Mouse (Mus musculus): ENCODE measurements around the gene Ahcyl2. TPM values are rescaled to one million over a fixed set of nuclear protein-coding genes. Genes with fewer than 3 reads are reported as not detected.
A peak's percentile ranks its signal among the peaks of the same experiment; 100 is the strongest.

Gene Ahcyl2
- polyA plus RNA-seq, 1 experiment from 2014 or later, result 54.6 TPM

DNA sequence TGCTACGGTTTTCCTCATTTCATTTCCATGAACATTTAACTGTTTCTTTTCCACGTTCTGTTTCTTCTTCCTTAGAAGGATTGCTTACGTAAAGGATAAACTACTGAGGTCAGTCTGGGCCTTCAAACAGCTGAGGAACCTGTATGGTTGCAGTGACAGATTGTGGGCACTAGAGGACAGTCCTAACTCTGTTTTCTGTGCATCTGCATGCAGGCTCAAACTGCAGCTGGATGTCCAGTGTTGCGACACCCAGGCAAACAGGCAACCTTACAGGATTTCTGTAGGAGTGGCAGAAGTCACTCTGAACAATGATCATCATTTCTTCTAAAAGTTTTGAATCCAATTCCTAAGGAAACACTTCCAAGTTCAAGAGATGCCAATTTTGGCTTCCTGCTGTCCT lies 5.3 kb upstream of the Ahcyl2 start:
- H3K27ac ChIP-seq (replicated peaks), result no peak overlapping the region
- H3K9me3 ChIP-seq (ENCODE audit: control insufficient read depth, low read length), result no peaks in the 10 kb centered on the region
- no peak overlapping the region for H3K4me2 ChIP-seq (replicated peaks; ENCODE audit: low read depth)
- DNase-seq (ENCODE audit: low spot score) (peak; percentile 45), ATAC-seq (ENCODE audit: low FRiP score, low TSS enrichment) (peak; percentile 43; the same call in 1 of the 2 replicates)
- WGBS, result 55% methylated on average over 4 of the region's 4 CpGs
- H3K4me3 ChIP-seq (ENCODE audit: low read depth, low read length), result no peak overlapping the region
- H3K4me1 ChIP-seq (replicated peaks; ENCODE audit: control insufficient read depth, insufficient read depth), result no peaks in the 10 kb centered on the region
- no peak overlapping the region for H3K9ac ChIP-seq (ENCODE audit: low read length)
- no peaks in the 10 kb centered on the region for H3K27me3 ChIP-seq (ENCODE audit: control insufficient read depth, insufficient read depth, low read length)
- TF ChIP-seq EP300 (optimal IDR thresholded peaks at IDR 0.05) (no peak), CTCF (IDR thresholded peaks at IDR 0.05; ENCODE audit: low read depth) (peak; percentile 81)
- H3K36me3 ChIP-seq (ENCODE audit: control insufficient read depth, insufficient read depth, low read length), result 0 out of 2 replicates have a peak, but pooled peaks cover 6% of the 10 kb centered on the region

- peak; percentile 44 for TF ChIP-seq CTCF (IDR thresholded peaks at IDR 0.05; ENCODE audit: low read depth)
- TF ChIP-seq EP300 (optimal IDR thresholded peaks at IDR 0.05), result no peak
- Histone ChIP-seq H3K4me2 (replicated peaks; ENCODE audit: low read depth) (no peak overlapping the region), H3K9me3 (ENCODE audit: control insufficient read depth, low read length) (no peaks in the 10 kb centered on the region), H3K9ac (ENCODE audit: low read length) (no peak overlapping the region), H3K36me3 (ENCODE audit: control insufficient read depth, insufficient read depth, low read length) (no peaks in the 10 kb centered on the region), H3K27ac (replicated peaks) (no peak overlapping the region), H3K4me3 (ENCODE audit: low read depth, low read length) (no peak overlapping the region), H3K4me1 (replicated peaks; ENCODE audit: control insufficient read depth, insufficient read depth) (no peaks in the 10 kb centered on the region), H3K27me3 (ENCODE audit: control insufficient read depth, insufficient read depth, low read length) (no peaks in the 10 kb centered on the region)
- DNase-seq (ENCODE audit: low spot score), result no peak
- ATAC-seq (ENCODE audit: low FRiP score, low TSS enrichment), result no peak
- WGBS, result 83% methylated on average over 2 of the region's 2 CpGs
These were observed 937 bp upstream of the Ahcyl2 start for GRCm38 (mm10) chr6:29766874-29767273.

DNA sequence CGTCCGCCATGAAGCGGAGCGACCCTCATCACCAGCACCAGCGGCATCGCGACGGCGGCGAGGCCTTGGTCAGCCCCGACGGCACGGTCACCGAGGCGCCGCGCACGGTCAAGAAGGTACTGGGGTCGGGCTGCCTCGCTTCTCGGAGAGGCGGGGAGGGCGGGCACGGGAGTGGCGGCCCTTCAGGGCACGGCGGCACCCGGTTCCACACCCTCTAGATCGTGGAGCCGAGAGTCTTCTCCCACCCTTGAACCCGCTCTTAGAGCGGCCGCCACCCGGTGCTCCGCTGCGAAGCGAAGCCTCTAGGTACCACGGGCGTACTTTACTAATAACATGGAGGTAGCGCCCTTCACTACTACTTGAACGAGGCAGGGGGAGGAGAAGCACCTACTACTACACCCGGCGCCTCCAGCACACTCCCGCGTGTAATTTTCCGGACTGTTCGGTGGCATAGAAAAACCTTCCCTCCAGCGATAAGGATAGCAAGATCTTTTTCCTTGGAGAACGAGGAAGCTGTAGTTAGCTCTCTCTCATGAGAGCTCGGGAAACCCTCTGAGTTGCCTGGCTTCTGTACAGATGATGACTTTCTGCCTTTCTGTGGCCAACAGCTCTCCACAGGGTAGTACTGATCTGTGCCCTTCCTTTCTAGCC lies 1.1 kb downstream of the Ahcyl2 start:
- DNase-seq (ENCODE audit: low spot score) (peak; percentile 67), ATAC-seq (ENCODE audit: low FRiP score, low TSS enrichment) (peak; percentile 43)
- H3K27ac ChIP-seq (replicated peaks), result peak overlapping the region; percentile 91
- under 1% methylated on average over 49 of the region's 50 CpGs for WGBS
- peak overlapping the region; percentile 72 for H3K4me2 ChIP-seq (replicated peaks; ENCODE audit: low read depth)
- no peaks in the 10 kb centered on the region for H3K27me3 ChIP-seq (ENCODE audit: control insufficient read depth, insufficient read depth, low read length)
- no peaks in the 10 kb centered on the region for H3K9me3 ChIP-seq (ENCODE audit: control insufficient read depth, low read length)
- H3K4me3 ChIP-seq (ENCODE audit: low read depth, low read length), result peak overlapping the region; percentile 80
- TF ChIP-seq EP300 (optimal IDR thresholded peaks at IDR 0.05) (no peak), CTCF (IDR thresholded peaks at IDR 0.05; ENCODE audit: low read depth) (no peak)
- no peaks in the 10 kb centered on the region for H3K4me1 ChIP-seq (replicated peaks; ENCODE audit: control insufficient read depth, insufficient read depth)
- no peaks in the 10 kb centered on the region for H3K36me3 ChIP-seq (ENCODE audit: control insufficient read depth, insufficient read depth, low read length)
- H3K9ac ChIP-seq (ENCODE audit: low read length), result peak overlapping the region; percentile 90

DNA sequence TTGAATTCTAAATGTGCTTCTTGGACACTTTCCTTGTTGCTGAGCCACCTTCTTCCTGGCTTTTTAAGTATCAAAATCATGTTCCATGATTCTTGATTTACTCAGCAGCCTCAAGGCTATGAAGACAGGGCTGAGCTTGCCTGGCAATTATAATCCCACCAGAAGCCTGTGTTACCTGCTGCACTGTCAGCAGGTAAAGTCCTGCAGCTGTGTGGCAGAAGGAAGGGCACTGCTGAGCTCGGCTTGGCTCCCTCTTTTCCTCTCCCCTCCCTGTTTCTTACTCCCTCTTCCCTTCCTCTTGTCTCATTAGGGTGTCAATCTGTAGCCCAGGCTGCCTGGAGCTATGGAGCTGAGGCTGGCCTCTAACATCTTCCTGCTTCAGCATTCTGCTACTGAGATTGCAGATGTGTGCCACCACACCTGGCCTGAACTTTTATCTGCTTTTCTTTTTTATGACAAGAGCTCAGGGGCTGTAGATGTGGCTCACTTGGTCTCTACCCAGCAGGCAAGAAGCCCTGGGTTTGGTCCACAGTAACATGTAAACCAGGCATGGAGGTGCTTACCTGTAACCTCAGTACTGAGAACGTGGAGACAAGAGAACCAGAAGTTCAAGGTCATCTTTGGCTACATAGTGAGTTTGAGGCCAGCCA lies 3.0 kb downstream of the Ahcyl2 start:
- H3K4me3 ChIP-seq (ENCODE audit: low read depth, low read length), result no peak overlapping the region
- no peaks in the 10 kb centered on the region for H3K9me3 ChIP-seq (ENCODE audit: control insufficient read depth, low read length)
- WGBS, result 58% methylated on average over 2 of the region's 2 CpGs
- no peak for TF ChIP-seq EP300 (optimal IDR thresholded peaks at IDR 0.05)
- no peak for TF ChIP-seq CTCF (IDR thresholded peaks at IDR 0.05; ENCODE audit: low read depth)
- ATAC-seq (ENCODE audit: low FRiP score, low TSS enrichment) (no peak), DNase-seq (ENCODE audit: low spot score) (no peak)
- H3K4me1 ChIP-seq (replicated peaks; ENCODE audit: control insufficient read depth, insufficient read depth), result no peaks in the 10 kb centered on the region
- no peak overlapping the region for H3K4me2 ChIP-seq (replicated peaks; ENCODE audit: low read depth)
- no peak overlapping the region for H3K27ac ChIP-seq (replicated peaks)
- no peaks in the 10 kb centered on the region for H3K27me3 ChIP-seq (ENCODE audit: control insufficient read depth, insufficient read depth, low read length)
- no peak overlapping the region for H3K9ac ChIP-seq (ENCODE audit: low read length)
- H3K36me3 ChIP-seq (ENCODE audit: control insufficient read depth, insufficient read depth, low read length), result no peaks in the 10 kb centered on the region

- no peak for DNase-seq (ENCODE audit: low spot score)
- TF ChIP-seq CTCF (IDR thresholded peaks at IDR 0.05; ENCODE audit: low read depth) (no peak), EP300 (optimal IDR thresholded peaks at IDR 0.05) (no peak)
- Histone ChIP-seq H3K4me3 (ENCODE audit: low read depth, low read length) (no peak overlapping the region), H3K4me1 (replicated peaks; ENCODE audit: control insufficient read depth, insufficient read depth) (no peaks in the 10 kb centered on the region), H3K4me2 (replicated peaks; ENCODE audit: low read depth) (no peak overlapping the region), H3K36me3 (ENCODE audit: control insufficient read depth, insufficient read depth, low read length) (no peaks in the 10 kb centered on the region), H3K27ac (replicated peaks) (no peak overlapping the region), H3K9me3 (ENCODE audit: control insufficient read depth, low read length) (no peaks in the 10 kb centered on the region), H3K27me3 (ENCODE audit: control insufficient read depth, insufficient read depth, low read length) (no peaks in the 10 kb centered on the region), H3K9ac (ENCODE audit: low read length) (no peak overlapping the region)
- no peak for ATAC-seq (ENCODE audit: low FRiP score, low TSS enrichment)
- 84% methylated on average over 3 of the region's 3 CpGs for WGBS
These were observed 4.4 kb downstream of the Ahcyl2 start for GRCm38 (mm10) chr6:29772236-29772635.

- WGBS, result 81% methylated on average over 1 of the region's 1 CpGs
- Histone ChIP-seq H3K36me3 (ENCODE audit: control insufficient read depth, insufficient read depth, low read length) (no peaks in the 10 kb centered on the region), H3K4me1 (replicated peaks; ENCODE audit: control insufficient read depth, insufficient read depth) (no peaks in the 10 kb centered on the region), H3K27ac (replicated peaks) (no peak overlapping the region), H3K27me3 (ENCODE audit: control insufficient read depth, insufficient read depth, low read length) (no peaks in the 10 kb centered on the region), H3K4me3 (ENCODE audit: low read depth, low read length) (no peak overlapping the region), H3K9ac (ENCODE audit: low read length) (no peak overlapping the region), H3K4me2 (replicated peaks; ENCODE audit: low read depth) (no peak overlapping the region), H3K9me3 (ENCODE audit: control insufficient read depth, low read length) (no peaks in the 10 kb centered on the region)
- no peak for ATAC-seq (ENCODE audit: low FRiP score, low TSS enrichment)
- no peak for TF ChIP-seq CTCF (IDR thresholded peaks at IDR 0.05; ENCODE audit: low read depth)
- TF ChIP-seq EP300 (optimal IDR thresholded peaks at IDR 0.05), result no peak
- DNase-seq (ENCODE audit: low spot score), result no peak
These were observed 6.3 kb downstream of the Ahcyl2 start for GRCm38 (mm10) chr6:29774161-29774560.

Measured in stomach, postnatal 0 days (tissue).